Mouse (Mus musculus) myocyte (in vitro differentiated cells): ENCODE measurements at regions not wholly inside any gene's neighbourhood (a gene's known extent, or its start where the extent isn't known, plus 50 kb on each side); places are given as distances from the start of the nearest gene placed in this dataset.

Source experiments
- CEBPB ChIP-seq: IDR thresholded peaks from 2 replicates; pipeline ENCODE4 v1.6.1; 2011; ENCODE audit warnings: mild to moderate bottlenecking, moderate library complexity; ENCODE audit not compliant: poor library complexity, insufficient read depth, severe bottlenecking
- E2F4 ChIP-seq: IDR thresholded peaks from one replicate; pipeline ENCODE4 v1.6.1; 2011; ENCODE audit warnings: mild to moderate bottlenecking, control low read depth, moderate library complexity; ENCODE audit not compliant: insufficient read depth
- MAX ChIP-seq: IDR thresholded peaks from one replicate; pipeline ENCODE4 v1.6.1; 2011; ENCODE audit warnings: low read depth, mild to moderate bottlenecking, control low read depth
- MYOD1 ChIP-seq, 3 experiments: IDR thresholded peaks; one replicate each; pipeline ENCODE4 v1.6.1; 2011; ENCODE audit warnings: control low read depth in 2 of 3, low read depth in 2 of 3, mild to moderate bottlenecking in 2 of 3, moderate library complexity in 1 of 3; ENCODE audit not compliant: insufficient read length in 2 of 3, control insufficient read depth in 1 of 3
- MYOG ChIP-seq, 3 experiments: IDR thresholded peaks; one replicate each; pipeline ENCODE4 v1.6.1; 2011; ENCODE audit warnings: control low read depth in 2 of 3, low read depth in 2 of 3, mild to moderate bottlenecking in 2 of 3; ENCODE audit not compliant: insufficient read length in 2 of 3, control insufficient read depth in 1 of 3, insufficient read depth in 1 of 3
- POLR2A ChIP-seq: IDR thresholded peaks from one replicate; pipeline ENCODE4 v1.6.1; 2011; ENCODE audit warnings: low read depth, mild to moderate bottlenecking, control low read depth, moderate library complexity; ENCODE audit not compliant: insufficient read length
- POLR2AphosphoS2 ChIP-seq: IDR thresholded peaks from one replicate; pipeline ENCODE4 v1.6.1; 2011; ENCODE audit warnings: low read depth, control low read depth; ENCODE audit not compliant: insufficient read length
- TCF3 ChIP-seq: IDR thresholded peaks from one replicate; pipeline ENCODE4 v1.6.1; 2011; ENCODE audit warnings: low read depth, control low read depth; ENCODE audit not compliant: insufficient read length

DNA sequence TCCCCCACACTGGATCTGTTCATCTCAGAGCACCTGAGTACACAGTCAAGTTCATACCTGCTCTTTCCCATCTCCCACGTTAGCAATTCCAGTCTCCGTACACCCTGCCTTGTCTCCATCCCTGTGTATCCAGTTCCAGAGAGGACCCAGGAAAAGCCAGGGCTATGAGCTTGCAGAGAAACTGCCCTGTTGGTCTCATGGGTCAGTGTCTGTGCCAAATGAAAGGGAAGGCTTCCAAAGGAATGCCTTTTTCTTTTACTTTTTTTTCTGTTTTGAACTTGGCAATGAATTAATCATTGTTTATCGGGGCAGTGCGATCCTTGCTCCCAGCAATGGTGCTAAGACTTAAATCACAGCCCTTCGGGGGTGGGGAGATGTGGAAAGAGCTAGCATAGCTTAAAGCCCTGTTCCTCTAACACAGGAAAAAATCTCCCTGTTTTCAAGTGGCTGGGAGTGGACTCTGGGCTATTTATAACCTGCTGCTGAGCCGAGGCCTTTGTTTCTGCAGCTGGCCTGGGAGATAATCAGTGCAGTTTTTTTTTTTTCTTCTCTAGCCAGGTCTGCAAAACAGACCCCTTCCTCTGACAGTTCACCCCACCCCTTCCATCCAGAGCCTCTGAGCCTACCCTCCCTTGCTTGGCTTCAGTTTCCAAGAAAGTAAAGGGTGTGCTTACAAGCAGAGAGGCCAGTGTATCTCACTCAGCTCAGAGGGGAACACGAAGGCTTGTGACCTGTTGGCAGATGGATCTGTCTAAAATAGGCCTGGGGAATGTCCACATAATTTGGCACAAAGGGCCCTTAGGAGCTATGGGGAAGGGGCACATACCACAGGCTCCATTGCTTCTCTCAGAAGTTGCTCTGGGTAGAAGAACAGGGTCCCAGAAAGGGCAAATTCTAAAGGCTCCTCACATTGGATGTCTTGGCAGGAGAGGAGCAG lies 308.6 kb downstream of the Gm49356 start:
- TF ChIP-seq MYOG (IDR thresholded peaks at IDR 0.05; ENCODE audit: control insufficient read depth in 1 of 3, insufficient read depth in 1 of 3, insufficient read length in 2 of 3, low read depth in 2 of 3) (no peak), POLR2A (no peak), MYOD1 (IDR thresholded peaks at IDR 0.05; ENCODE audit: control insufficient read depth in 1 of 3, insufficient read length in 2 of 3, low read depth in 2 of 3) (peak in 2 of 3 experiments; percentile 50 to 61), POLR2AphosphoS2 (no peak), E2F4 (no peak), TCF3 (no peak), MAX (no peak), CEBPB (no peak)
